Mouse (Mus musculus): ENCODE measurements around the gene Dock2. TPM values are rescaled to one million over a fixed set of nuclear protein-coding genes. Genes with fewer than 3 reads are reported as not detected.

Dock2 gene
- polyA plus RNA-seq, 1 experiment from 2014 or later = 1.5 TPM

GRCm38 (mm10) chr11:34430940-34431339 lies 352.8 kb downstream of the Dock2 start:
- no peak for TF ChIP-seq CTCF (IDR thresholded peaks at IDR 0.05; ENCODE audit: low read depth)
- Histone ChIP-seq H3K4me2 (no peak overlapping the region), H3K9ac (no peak overlapping the region), H3K4me3 (ENCODE audit: low read depth, low read length) (no peak overlapping the region), H3K27ac (ENCODE audit: low read depth) (no peak overlapping the region), H3K4me1 (ENCODE audit: insufficient read depth) (no peaks in the 10 kb centered on the region), H3K36me3 (ENCODE audit: insufficient read depth) (no peaks in the 10 kb centered on the region), H3K9me3 (ENCODE audit: low read depth, low read length) (no peaks in the 10 kb centered on the region), H3K27me3 (ENCODE audit: insufficient read depth, low read length) (no peaks in the 10 kb centered on the region)
- no peak for ATAC-seq (ENCODE audit: insufficient read depth)
- no peak for DNase-seq
- 52% methylated on average over 4 of the region's 4 CpGs for WGBS

DNA sequence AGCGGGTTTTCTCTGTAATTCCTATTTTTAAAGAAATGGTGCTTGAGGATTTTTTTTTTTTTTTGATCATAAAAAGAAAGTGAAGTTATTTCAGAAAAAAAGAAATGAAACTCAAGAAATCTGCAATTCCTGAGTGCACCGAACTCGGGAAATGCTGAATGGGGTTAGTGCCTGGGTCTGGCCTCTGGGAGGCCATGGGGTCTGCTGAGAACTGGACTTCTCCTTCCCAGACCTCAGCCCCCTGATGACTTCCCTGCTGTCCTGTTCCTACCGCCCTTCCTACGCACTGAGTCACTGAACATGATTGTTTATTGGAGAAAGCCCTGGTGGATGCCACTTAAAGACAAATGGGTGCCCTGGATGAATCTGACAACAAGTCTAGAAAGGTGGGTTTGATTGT lies 356.5 kb downstream of the Dock2 start:
- H3K4me2 ChIP-seq = no peak overlapping the region
- no peaks in the 10 kb centered on the region for H3K36me3 ChIP-seq (ENCODE audit: insufficient read depth)
- H3K27me3 ChIP-seq (ENCODE audit: insufficient read depth, low read length) = no peaks in the 10 kb centered on the region
- no peaks in the 10 kb centered on the region for H3K4me1 ChIP-seq (ENCODE audit: insufficient read depth)
- no peak overlapping the region for H3K9ac ChIP-seq
- H3K27ac ChIP-seq (ENCODE audit: low read depth) = no peak overlapping the region
- TF ChIP-seq CTCF (IDR thresholded peaks at IDR 0.05; ENCODE audit: low read depth) = no peak
- ATAC-seq (ENCODE audit: insufficient read depth) (no peak), DNase-seq (no peak)
- no peak overlapping the region for H3K4me3 ChIP-seq (ENCODE audit: low read depth, low read length)
- WGBS = 85% methylated on average over 5 of the region's 5 CpGs
- H3K9me3 ChIP-seq (ENCODE audit: low read depth, low read length) = no peaks in the 10 kb centered on the region

DNA sequence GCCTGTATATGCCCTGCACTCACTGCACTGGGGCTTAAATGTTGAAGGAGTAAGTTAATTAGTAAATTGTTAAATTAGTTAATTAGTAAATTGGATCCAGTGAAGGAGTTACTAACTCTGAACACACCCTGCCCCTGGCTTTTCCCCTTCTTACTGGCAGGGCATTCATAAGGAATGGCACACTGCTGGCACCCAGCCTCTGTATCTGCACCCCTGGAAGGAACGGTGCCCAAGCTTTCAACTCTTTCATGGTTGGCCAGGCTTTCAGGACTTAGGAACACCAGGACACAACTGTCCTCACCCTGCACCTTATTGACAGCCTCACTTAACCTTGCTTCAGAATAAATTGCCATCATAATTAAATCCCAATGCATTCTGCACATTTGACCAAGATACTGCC lies 359.1 kb downstream of the Dock2 start:
- Histone ChIP-seq H3K4me3 (ENCODE audit: low read depth, low read length) (no peak overlapping the region), H3K36me3 (ENCODE audit: insufficient read depth) (no peaks in the 10 kb centered on the region), H3K27me3 (ENCODE audit: insufficient read depth, low read length) (no peaks in the 10 kb centered on the region), H3K27ac (ENCODE audit: low read depth) (no peak overlapping the region), H3K4me2 (no peak overlapping the region), H3K9ac (no peak overlapping the region), H3K4me1 (ENCODE audit: insufficient read depth) (no peaks in the 10 kb centered on the region), H3K9me3 (ENCODE audit: low read depth, low read length) (no peaks in the 10 kb centered on the region)
- TF ChIP-seq CTCF (IDR thresholded peaks at IDR 0.05; ENCODE audit: low read depth) = no peak
- DNase-seq = no peak
- 88% methylated on average over 1 of the region's 1 CpGs for WGBS
- ATAC-seq (ENCODE audit: insufficient read depth) = no peak

- ATAC-seq (ENCODE audit: insufficient read depth) (no peak), DNase-seq (no peak)
- no peak for TF ChIP-seq CTCF (IDR thresholded peaks at IDR 0.05; ENCODE audit: low read depth)
- WGBS = 45% methylated on average over 6 of the region's 6 CpGs
- Histone ChIP-seq H3K9me3 (ENCODE audit: low read depth, low read length) (no peaks in the 10 kb centered on the region), H3K4me3 (ENCODE audit: low read depth, low read length) (no peak overlapping the region), H3K27ac (ENCODE audit: low read depth) (no peak overlapping the region), H3K36me3 (ENCODE audit: insufficient read depth) (no peaks in the 10 kb centered on the region), H3K9ac (no peak overlapping the region), H3K4me2 (no peak overlapping the region), H3K4me1 (ENCODE audit: insufficient read depth) (no peaks in the 10 kb centered on the region), H3K27me3 (ENCODE audit: insufficient read depth, low read length) (no peaks in the 10 kb centered on the region)
Measured at GRCm38 (mm10) chr11:34421061-34421460, 362.6 kb downstream of the Dock2 start.

DNA sequence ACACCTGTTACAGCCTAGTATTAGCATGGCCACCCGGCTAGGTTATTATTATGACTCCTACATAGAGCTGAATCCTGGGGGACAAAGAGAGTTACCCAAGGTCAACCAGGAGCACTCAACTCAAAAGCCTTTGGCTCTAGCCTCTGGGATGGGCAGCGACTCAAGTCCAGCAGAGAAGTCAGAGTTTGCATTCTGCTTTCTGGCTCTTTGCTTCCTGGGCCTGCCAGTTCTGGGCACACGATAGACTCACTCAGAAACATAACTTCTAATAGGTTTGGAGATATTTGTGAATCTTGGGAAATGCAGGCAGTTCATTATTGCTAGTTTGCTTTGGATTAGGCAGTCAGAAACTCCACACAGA lies 367.1 kb downstream of the Dock2 start:
- no peaks in the 10 kb centered on the region for H3K4me1 ChIP-seq (ENCODE audit: insufficient read depth)
- no peak overlapping the region for H3K27ac ChIP-seq (ENCODE audit: low read depth)
- no peaks in the 10 kb centered on the region for H3K9me3 ChIP-seq (ENCODE audit: low read depth, low read length)
- H3K4me2 ChIP-seq = no peak overlapping the region
- DNase-seq (no peak), ATAC-seq (ENCODE audit: insufficient read depth) (no peak)
- no peak overlapping the region for H3K9ac ChIP-seq
- 73% methylated on average over 3 of the region's 3 CpGs for WGBS
- H3K36me3 ChIP-seq (ENCODE audit: insufficient read depth) = no peaks in the 10 kb centered on the region
- TF ChIP-seq CTCF (IDR thresholded peaks at IDR 0.05; ENCODE audit: low read depth) = no peak
- H3K4me3 ChIP-seq (ENCODE audit: low read depth, low read length) = no peak overlapping the region
- H3K27me3 ChIP-seq (ENCODE audit: insufficient read depth, low read length) = no peaks in the 10 kb centered on the region

GRCm38 (mm10) chr11:34415884-34416618 lies 367.6 kb downstream of the Dock2 start:
- no peak for ATAC-seq (ENCODE audit: insufficient read depth)
- 33% methylated on average over 9 of the region's 9 CpGs for WGBS

DNA sequence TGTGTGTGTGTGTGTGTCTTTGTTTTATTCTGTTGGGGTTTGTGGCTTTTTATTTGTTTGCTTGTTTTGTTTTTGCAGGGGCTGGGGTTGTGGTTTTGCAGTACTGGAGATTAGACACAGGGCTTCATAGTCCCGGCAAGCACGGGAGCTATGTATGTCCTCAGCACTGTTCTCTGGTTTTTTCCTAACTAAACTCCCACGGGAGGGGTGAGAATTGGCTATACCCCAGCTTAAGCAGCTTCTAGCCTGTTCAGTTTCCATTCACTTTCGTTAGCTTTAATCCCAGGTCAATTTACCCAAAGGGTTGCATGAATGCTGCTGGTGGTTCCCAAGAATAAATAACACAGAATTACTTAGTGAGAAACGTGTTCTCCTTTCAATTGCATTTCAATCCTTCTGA lies 376.8 kb downstream of the Dock2 start:
- H3K9me3 ChIP-seq (ENCODE audit: low read depth, low read length) = no peaks in the 10 kb centered on the region
- WGBS = 39% methylated on average over 5 of the region's 5 CpGs
- no peak for ATAC-seq (ENCODE audit: insufficient read depth)

More at GRCm38 (mm10) chr11:34415884-34416618, 367.6 kb downstream of the Dock2 start:
- H3K4me1 ChIP-seq (ENCODE audit: insufficient read depth) = no peaks in the 10 kb centered on the region
- H3K4me3 ChIP-seq (ENCODE audit: low read depth, low read length) = no peak overlapping the region
- H3K4me2 ChIP-seq = no peak overlapping the region
- no peak overlapping the region for H3K27ac ChIP-seq (ENCODE audit: low read depth)
- no peak overlapping the region for H3K9ac ChIP-seq
- no peak for DNase-seq
- H3K27me3 ChIP-seq (ENCODE audit: insufficient read depth, low read length) = no peaks in the 10 kb centered on the region
- no peak for TF ChIP-seq CTCF (IDR thresholded peaks at IDR 0.05; ENCODE audit: low read depth)
- H3K36me3 ChIP-seq (ENCODE audit: insufficient read depth) = no peaks in the 10 kb centered on the region
- no peaks in the 10 kb centered on the region for H3K9me3 ChIP-seq (ENCODE audit: low read depth, low read length)

More for the DNA sequence above, 376.8 kb downstream of the Dock2 start:
- H3K4me2 ChIP-seq = no peak overlapping the region
- H3K4me3 ChIP-seq (ENCODE audit: low read depth, low read length) = no peak overlapping the region
- H3K36me3 ChIP-seq (ENCODE audit: insufficient read depth) = no peaks in the 10 kb centered on the region
- no peaks in the 10 kb centered on the region for H3K27me3 ChIP-seq (ENCODE audit: insufficient read depth, low read length)
- no peaks in the 10 kb centered on the region for H3K4me1 ChIP-seq (ENCODE audit: insufficient read depth)
- no peak overlapping the region for H3K27ac ChIP-seq (ENCODE audit: low read depth)
- H3K9ac ChIP-seq = no peak overlapping the region
- DNase-seq = no peak
- no peak for TF ChIP-seq CTCF (IDR thresholded peaks at IDR 0.05; ENCODE audit: low read depth)
